Mouse (Mus musculus) kidney, adult 8-10 months (tissue): ENCODE measurements at regions not wholly inside any gene's neighbourhood (a gene's known extent, or its start where the extent isn't known, plus 50 kb on each side); places are given as distances from the start of the nearest gene placed in this dataset.
A peak's percentile ranks its signal among the peaks of the same experiment; 100 is the strongest.

ENCODE experiments used
- DNase-seq, 2 experiments: peaks; one replicate each; pipeline ENCODE4 v3.0.0; 2022

- no peak for DNase-seq
These were observed 743.1 kb downstream of the Stim2 start for GRCm38 (mm10) chr5:54741440-54741839.

DNA sequence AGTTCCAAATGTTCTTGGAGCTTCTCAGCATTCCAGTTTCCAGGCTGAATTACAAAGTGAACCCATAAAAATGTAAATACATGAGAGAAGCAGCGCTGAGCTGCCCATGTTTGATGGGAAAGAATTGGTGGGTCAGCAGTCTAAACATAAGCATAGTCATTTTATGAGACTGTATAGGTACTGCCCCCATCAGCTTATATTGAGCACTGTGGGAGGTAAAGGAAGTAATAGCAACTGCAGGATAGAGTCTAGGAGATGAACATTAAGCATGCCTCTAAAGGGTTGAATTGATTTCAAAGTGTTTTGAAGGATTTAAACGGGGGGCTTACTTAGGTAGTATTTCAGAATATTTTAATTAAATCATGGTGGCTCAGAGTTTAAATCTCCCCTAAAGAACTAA lies 748.7 kb downstream of the Stim2 start:
- no peak for DNase-seq

DNA sequence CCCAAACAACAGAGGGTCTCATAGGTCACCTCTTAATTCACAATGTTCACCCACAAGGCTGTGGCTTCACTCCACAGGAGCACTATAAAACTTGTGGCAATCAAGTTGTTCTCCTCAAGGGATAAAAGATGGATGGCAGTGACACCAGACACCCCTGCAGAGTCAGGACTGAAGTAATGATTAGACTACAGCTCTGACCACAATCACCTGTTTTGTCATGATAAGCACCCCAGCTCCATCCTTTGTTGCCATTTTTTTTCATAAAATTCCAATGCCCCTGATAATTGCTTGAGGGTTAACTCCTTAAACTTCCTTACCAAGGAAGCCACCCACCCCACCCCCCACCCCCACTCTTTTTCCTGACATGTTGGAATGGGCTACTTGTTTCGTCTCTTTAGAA lies 755.1 kb downstream of the Stim2 start:
- DNase-seq: no peak

DNA sequence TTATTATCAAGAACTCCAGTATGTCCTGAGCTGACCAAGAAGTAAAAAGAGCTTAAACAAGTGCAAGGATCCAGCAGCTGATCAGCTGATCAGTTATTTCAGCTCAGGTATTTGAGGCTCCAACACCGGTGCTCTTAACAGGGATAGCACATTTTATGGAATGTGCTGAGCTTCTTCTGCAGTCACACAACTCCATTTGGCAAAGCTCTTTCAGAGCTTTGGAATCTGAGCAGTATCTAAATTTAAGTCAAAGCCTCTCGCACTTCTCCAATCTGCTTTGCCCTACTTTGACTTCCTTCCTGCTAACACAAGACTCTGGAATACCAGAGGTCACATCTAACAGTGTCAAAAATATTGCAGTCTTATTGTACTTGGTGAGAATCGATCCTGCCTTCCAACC lies 761.4 kb downstream of the Stim2 start:
- DNase-seq: no peak

DNA sequence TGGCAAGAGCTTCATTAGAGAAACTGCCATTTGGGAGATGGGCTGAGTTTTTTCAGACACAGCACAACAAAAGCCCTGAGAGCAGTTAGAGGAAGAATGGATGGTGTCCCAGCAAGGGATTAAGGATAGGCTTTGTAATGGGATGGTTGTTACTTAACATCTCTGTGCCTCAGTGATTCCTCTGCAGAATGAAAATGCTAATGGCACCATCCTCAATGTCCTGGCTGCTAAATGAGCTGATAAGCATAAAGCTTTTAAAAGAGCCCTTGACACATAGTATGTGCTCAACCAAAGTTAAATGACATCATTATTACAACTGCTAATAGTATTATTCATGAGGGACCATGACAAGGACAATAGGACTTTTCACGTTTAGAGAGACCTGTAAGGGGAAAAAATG lies 764.7 kb downstream of the Stim2 start:
- no peak for DNase-seq

GRCm38 (mm10) chr5:54796953-54797450 lies 798.7 kb downstream of the Stim2 start:
- peak; percentile 2 to 10 for DNase-seq

DNA sequence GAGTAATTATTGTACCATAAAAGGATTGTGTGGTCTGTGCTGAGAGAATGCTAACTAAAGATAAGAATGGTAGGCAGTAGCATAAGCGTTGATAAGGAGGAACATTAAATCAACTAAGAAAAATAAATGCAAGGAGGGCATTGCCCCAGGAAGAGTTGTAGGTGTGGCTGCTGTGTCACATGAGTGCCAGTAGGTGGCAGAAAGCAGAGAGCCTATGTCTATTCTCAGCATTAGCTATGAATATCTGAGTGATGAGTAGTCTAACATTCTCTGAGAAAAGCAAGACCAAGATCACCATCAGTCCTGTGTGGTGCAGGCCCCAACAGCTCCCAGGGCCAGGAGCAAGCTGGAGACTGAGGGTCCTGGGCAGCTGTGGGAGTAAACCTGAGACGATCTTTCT lies 828.8 kb downstream of the Stim2 start:
- no peak for DNase-seq
